Mouse (Mus musculus) spleen, adult 2 months (tissue): ENCODE results near the gene Opa1. TPM values are rescaled to one million over a fixed set of nuclear protein-coding genes. Genes with fewer than 3 reads are reported as not detected.

ENCODE experiments used
- DNase-seq, 2 experiments: peaks; one replicate each; pipeline versions ENCODE4 v3.0.0 to v3.0.0-alpha.2; 2012 to 2021; ENCODE audit warnings: low spot score in 2 of 2, low read depth in 1 of 2
- H3K27ac ChIP-seq: fragments of 200-500 bp; 2 replicates; pipeline ENCODE4 v1.5.1; 2012; ENCODE audit warnings: low read length, inconsistent platforms; ENCODE audit not compliant: insufficient read depth
- H3K27me3 ChIP-seq: fragments of 200-500 bp; 2 replicates; pipeline ENCODE4 v1.6.1; 2012; ENCODE audit warnings: mild to moderate bottlenecking, moderate library complexity, low read length, inconsistent platforms; ENCODE audit not compliant: control insufficient read depth, insufficient read depth
- H3K36me3 ChIP-seq: fragments of 200-500 bp; 2 replicates; pipeline ENCODE4 v1.6.1; 2012; ENCODE audit warnings: mild to moderate bottlenecking, low read length, inconsistent platforms; ENCODE audit not compliant: control insufficient read depth, insufficient read depth
- H3K4me1 ChIP-seq: fragments of 200-500 bp; 2 replicates; pipeline ENCODE4 v1.6.1; 2011; ENCODE audit warnings: inconsistent platforms; ENCODE audit not compliant: control insufficient read depth, insufficient read depth, insufficient read length
- H3K4me3 ChIP-seq: fragments of 200-500 bp; 2 replicates; pipeline ENCODE4 v1.5.1; 2011; ENCODE audit warnings: mild to moderate bottlenecking, inconsistent platforms; ENCODE audit not compliant: insufficient read depth, insufficient read length; ENCODE audit errors: extremely low read depth
- CTCF ChIP-seq: fragments of 200-500 bp; IDR thresholded peaks from 2 replicates; pipeline ENCODE4 v1.5.1; 2011; ENCODE audit warnings: mild to moderate bottlenecking, inconsistent platforms; ENCODE audit not compliant: insufficient read depth, insufficient read length, insufficient replicate concordance; ENCODE audit errors: extremely low read depth
- POLR2A ChIP-seq: fragments of 200-500 bp; IDR thresholded peaks from 2 replicates; pipeline ENCODE4 v1.6.1; 2011; ENCODE audit warnings: low read depth, low read length, inconsistent platforms
- whole genome bisulfite sequencing: fragments of 180-500 bp; shearing (Covaris S2); methylation state at CpG from one replicate; pipeline ENCODE4 v1.1.7; 2018; 5-methylcytosine and 5-hydroxymethylcytosine counted together
- polyA plus RNA-seq: library from polyadenylated mRNA; depleted of rRNA; stranded (reverse); fragments of >200 nt; gene quantifications from 2 replicates; pipeline ENCODE4 v1.2.3, GENCODE M21; 2012

The Opa1 gene
- polyA plus RNA-seq, 1 experiment = 4.3 TPM

GRCm38 (mm10) chr16:29663042-29663758 is 84.1 kb downstream of the Opa1 start:
- WGBS = 86% methylated on average over 6 of the region's 6 CpGs
- no peaks in the 10 kb centered on the region for H3K27me3 ChIP-seq
- peaks cover 3% of the 10 kb centered on the region; the same call in 1 of the 2 replicates for H3K4me1 ChIP-seq
- H3K4me3 ChIP-seq = no peak overlapping the region
- TF ChIP-seq CTCF = no peak
- no peak for TF ChIP-seq POLR2A
- H3K36me3 ChIP-seq = no peaks in the 10 kb centered on the region
- H3K27ac ChIP-seq = no peak overlapping the region
- DNase-seq = no peak

GRCm38 (mm10) chr16:29664392-29664791 is 85.3 kb downstream of the Opa1 start:
- no peak overlapping the region for H3K27ac ChIP-seq

GRCm38 (mm10) chr16:29666991-29667701 is 88.0 kb downstream of the Opa1 start:
- DNase-seq = no peak
- H3K27ac ChIP-seq = no peak overlapping the region
- peaks cover 3% of the 10 kb centered on the region; the same call in 1 of the 2 replicates for H3K4me1 ChIP-seq
- no peaks in the 10 kb centered on the region for H3K36me3 ChIP-seq
- WGBS = 63% methylated on average over 17 of the region's 17 CpGs
- no peak overlapping the region for H3K4me3 ChIP-seq
- H3K27me3 ChIP-seq = no peaks in the 10 kb centered on the region
- TF ChIP-seq POLR2A (no peak), CTCF (no peak)

More at GRCm38 (mm10) chr16:29664392-29664791, 85.3 kb downstream of the Opa1 start:
- Histone ChIP-seq H3K4me3 (no peak overlapping the region), H3K27me3 (no peaks in the 10 kb centered on the region), H3K36me3 (no peaks in the 10 kb centered on the region), H3K4me1 (peaks cover 3% of the 10 kb centered on the region; the same call in 1 of the 2 replicates)
- WGBS = 89% methylated on average over 4 of the region's 4 CpGs
- no peak for DNase-seq
- TF ChIP-seq POLR2A = no peak
- TF ChIP-seq CTCF = no peak

- Histone ChIP-seq H3K27me3 (no peaks in the 10 kb centered on the region), H3K4me3 (no peak overlapping the region), H3K4me1 (peaks cover 3% of the 10 kb centered on the region; the same call in 1 of the 2 replicates), H3K27ac (no peak overlapping the region), H3K36me3 (no peaks in the 10 kb centered on the region)
- WGBS = 32% methylated on average over 5 of the region's 5 CpGs
- no peak for DNase-seq
- no peak for TF ChIP-seq POLR2A
- TF ChIP-seq CTCF = no peak
These were observed 88.5 kb downstream of the Opa1 start for GRCm38 (mm10) chr16:29667702-29668061.

GRCm38 (mm10) chr16:29668451-29668850 is 89.3 kb downstream of the Opa1 start:
- no peak overlapping the region for H3K27ac ChIP-seq
- H3K36me3 ChIP-seq = no peaks in the 10 kb centered on the region
- TF ChIP-seq CTCF (no peak), POLR2A (no peak)
- H3K4me3 ChIP-seq = no peak overlapping the region
- peaks cover 3% of the 10 kb centered on the region; the same call in 1 of the 2 replicates for H3K4me1 ChIP-seq
- no peaks in the 10 kb centered on the region for H3K27me3 ChIP-seq
- no peak for DNase-seq
- 95% methylated on average over 12 of the region's 12 CpGs for WGBS

GRCm38 (mm10) chr16:29670806-29671205 is 91.7 kb downstream of the Opa1 start:
- H3K27me3 ChIP-seq = no peaks in the 10 kb centered on the region
- no peak overlapping the region for H3K4me3 ChIP-seq
- no peaks in the 10 kb centered on the region for H3K36me3 ChIP-seq
- H3K27ac ChIP-seq = no peak overlapping the region
- H3K4me1 ChIP-seq = peaks cover 3% of the 10 kb centered on the region; the same call in 1 of the 2 replicates
- 99% methylated on average over 3 of the region's 3 CpGs for WGBS
- no peak for DNase-seq
- TF ChIP-seq POLR2A = no peak
- TF ChIP-seq CTCF = no peak
